Mouse (Mus musculus) midbrain, embryonic 16.5 days (tissue): Measurements from ENCODE around the gene Rgs17. TPM values are rescaled to one million over a fixed set of nuclear protein-coding genes. Genes with fewer than 3 reads are reported as not detected.
"Not testable (repeated sequence)": the region's sequence is repeated elsewhere in the genome, so short reads cannot be mapped to it uniquely, and the experiment has no call there.

Experiments used
- ATAC-seq: fragments of 200-750 bp; cut with Nextera tagmentation; 2 replicates; pipeline ENCODE4 v1.8.0; 2017; ENCODE audit warnings: moderate TSS enrichment
- H3K27ac ChIP-seq: fragments of 300-500 bp; sonication (generic); 2 replicates; pipeline ENCODE4 v1.5.1; 2014; ENCODE audit warnings: mild to moderate bottlenecking, low read length, mixed read lengths
- H3K27me3 ChIP-seq: fragments of 300-500 bp; sonication (generic); 2 replicates; pipeline ENCODE4 v1.6.1; 2014; ENCODE audit warnings: low read depth, low read length, mixed read lengths; ENCODE audit not compliant: control insufficient read depth, insufficient read depth
- H3K36me3 ChIP-seq: fragments of 300-500 bp; sonication (generic); 2 replicates; pipeline ENCODE4 v1.6.1; 2014; ENCODE audit warnings: mild to moderate bottlenecking, low read length, moderate library complexity, mixed read lengths; ENCODE audit not compliant: control insufficient read depth, insufficient read depth
- H3K4me1 ChIP-seq: fragments of 300-500 bp; sonication (generic); 2 replicates; pipeline ENCODE4 v1.6.1; 2014; ENCODE audit warnings: mild to moderate bottlenecking, low read length, mixed read lengths; ENCODE audit not compliant: control insufficient read depth, insufficient read depth
- H3K4me2 ChIP-seq: fragments of 300-500 bp; sonication (generic); 2 replicates; pipeline ENCODE4 v1.6.1; 2014; ENCODE audit warnings: mild to moderate bottlenecking, low read length, mixed read lengths
- H3K4me3 ChIP-seq: fragments of 300-500 bp; sonication (generic); 2 replicates; pipeline ENCODE4 v1.5.1; 2014; ENCODE audit warnings: low read depth, mild to moderate bottlenecking, low read length, moderate library complexity, mixed read lengths
- H3K9ac ChIP-seq: fragments of 300-500 bp; sonication (generic); 2 replicates; pipeline ENCODE4 v1.6.1; 2014; ENCODE audit warnings: low read depth, low read length, mixed read lengths
- H3K9me3 ChIP-seq: fragments of 300-500 bp; sonication (generic); replicated peaks from 2 replicates; pipeline ENCODE4 v1.6.1; 2014; ENCODE audit warnings: mild to moderate bottlenecking, low read length, mixed read lengths; ENCODE audit not compliant: control insufficient read depth, poor library complexity, severe bottlenecking
- WGBS: fragments of 180-500 bp; shearing (Covaris S2); extraction: QIAGEN DNeasy Blood & Tissue Kit; methylation state at CpG from one replicate; pipeline ENCODE4 v1.1.7; 2014; 5-methylcytosine and 5-hydroxymethylcytosine counted together
- polyA plus RNA-seq: library from polyadenylated mRNA; unstranded; fragments of >200 nt; fragmentation: Nextera tagmentation; extraction: Ambion mirVana; gene quantifications from 2 replicates; pipeline ENCODE4 v1.2.1, GENCODE M21; 2015

Rgs17 gene
- 28.4 and 35.5 TPM in 2 replicates for polyA plus RNA-seq

- WGBS = under 1% methylated on average over 16 of the region's 35 CpGs
Observed at GRCm38 (mm10) chr10:5922294-5922828, at the start of gene Rgs17. Gene Rgs17, minus strand, starts transcription at chr10:5922400.

GRCm38 (mm10) chr10:5967655-5968054, 45.5 kb upstream of the Rgs17 start:
- Histone ChIP-seq H3K4me3 (no peak overlapping the region), H3K9ac (no peak overlapping the region), H3K4me1 (no peaks in the 10 kb centered on the region), H3K36me3 (no peaks in the 10 kb centered on the region), H3K4me2 (no peak overlapping the region), H3K27me3 (no peaks in the 10 kb centered on the region), H3K27ac (no peak overlapping the region), H3K9me3 (no peaks in the 10 kb centered on the region)
- ATAC-seq = no peak
- WGBS = 85% methylated on average over 2 of the region's 2 CpGs

More at GRCm38 (mm10) chr10:5922294-5922828, at the start of gene Rgs17:
- H3K27ac ChIP-seq = peak within 1 kb of the TSS; percentile 86
- peak; percentile 95 for ATAC-seq
- no peaks in the 10 kb centered on the region for H3K36me3 ChIP-seq
- peak within 1 kb of the TSS; percentile 95 for H3K9ac ChIP-seq
- peak within 1 kb of the TSS; percentile 95 for H3K4me3 ChIP-seq
- H3K27me3 ChIP-seq = no peaks in the 10 kb centered on the region
- peak within 1 kb of the TSS; percentile 71 for H3K4me2 ChIP-seq
- H3K9me3 ChIP-seq = no peaks in the 10 kb centered on the region
- peaks cover 9% of the 10 kb centered on the region for H3K4me1 ChIP-seq

- not testable (repeated sequence) for ATAC-seq, H3K36me3 ChIP-seq, H3K27me3 ChIP-seq, H3K9ac ChIP-seq, H3K27ac ChIP-seq, H3K4me3 ChIP-seq, H3K4me2 ChIP-seq, H3K9me3 ChIP-seq, H3K4me1 ChIP-seq
Observed at GRCm38 (mm10) chr10:5953787-5954186, 31.6 kb upstream of the Rgs17 start.

GRCm38 (mm10) chr10:5924261-5924660, 2.1 kb upstream of the Rgs17 start:
- H3K4me3 ChIP-seq = no peak overlapping the region
- H3K27ac ChIP-seq = no peak overlapping the region
- no peak for ATAC-seq
- H3K27me3 ChIP-seq = no peaks in the 10 kb centered on the region
- peaks cover 9% of the 10 kb centered on the region for H3K4me1 ChIP-seq
- H3K4me2 ChIP-seq = no peak overlapping the region
- 87% methylated on average over 5 of the region's 5 CpGs for WGBS
- no peaks in the 10 kb centered on the region for H3K36me3 ChIP-seq
- no peak overlapping the region for H3K9ac ChIP-seq
- no peaks in the 10 kb centered on the region for H3K9me3 ChIP-seq

GRCm38 (mm10) chr10:5923096-5923495, 896 bp upstream of the Rgs17 start:
- WGBS = 10% methylated on average over 9 of the region's 9 CpGs
- 0 out of 2 replicates have a peak overlapping the region, but pooled peaks have one; percentile 14 for H3K27ac ChIP-seq
- ATAC-seq = no peak
- H3K4me3 ChIP-seq = no peak overlapping the region
- no peaks in the 10 kb centered on the region for H3K27me3 ChIP-seq
- H3K9ac ChIP-seq = no peak overlapping the region
- no peaks in the 10 kb centered on the region for H3K36me3 ChIP-seq
- H3K4me2 ChIP-seq = peak overlapping the region; percentile 71; the same call in 1 of the 2 replicates
- H3K9me3 ChIP-seq = no peaks in the 10 kb centered on the region
- H3K4me1 ChIP-seq = peaks cover 9% of the 10 kb centered on the region

GRCm38 (mm10) chr10:5921771-5922170, 429 bp downstream of the Rgs17 start:
- peak overlapping the region; percentile 86 for H3K27ac ChIP-seq
- H3K4me1 ChIP-seq = peaks cover 9% of the 10 kb centered on the region
- peak; percentile 50 for ATAC-seq
- under 1% methylated on average over 26 of the region's 31 CpGs for WGBS
- H3K9me3 ChIP-seq = no peaks in the 10 kb centered on the region
- H3K4me2 ChIP-seq = peak overlapping the region; percentile 71
- H3K4me3 ChIP-seq = peak overlapping the region; percentile 95
- no peaks in the 10 kb centered on the region for H3K27me3 ChIP-seq
- no peaks in the 10 kb centered on the region for H3K36me3 ChIP-seq
- H3K9ac ChIP-seq = peak overlapping the region; percentile 95

GRCm38 (mm10) chr10:5921031-5921551, 1.1 kb downstream of the Rgs17 start:
- Histone ChIP-seq H3K4me3 (peak overlapping the region; percentile 95), H3K9ac (peak overlapping the region; percentile 95), H3K36me3 (no peaks in the 10 kb centered on the region), H3K9me3 (no peaks in the 10 kb centered on the region), H3K4me1 (peaks cover 9% of the 10 kb centered on the region), H3K27ac (peak overlapping the region; percentile 86), H3K27me3 (no peaks in the 10 kb centered on the region), H3K4me2 (peak overlapping the region; percentile 71)
- under 1% methylated on average over 12 of the region's 12 CpGs for WGBS
- ATAC-seq = peak; percentile 59

GRCm38 (mm10) chr10:5904399-5904798, 17.8 kb downstream of the Rgs17 start:
- no peak overlapping the region for H3K4me2 ChIP-seq
- H3K9me3 ChIP-seq = no peaks in the 10 kb centered on the region
- peaks cover 4% of the 10 kb centered on the region; the same call in 1 of the 2 replicates for H3K4me1 ChIP-seq
- H3K4me3 ChIP-seq = no peak overlapping the region
- H3K27me3 ChIP-seq = no peaks in the 10 kb centered on the region
- H3K36me3 ChIP-seq = no peaks in the 10 kb centered on the region
- WGBS = 85% methylated on average over 1 of the region's 2 CpGs
- ATAC-seq = no peak
- no peak overlapping the region for H3K9ac ChIP-seq
- no peak overlapping the region for H3K27ac ChIP-seq

- WGBS = 80% methylated on average over 4 of the region's 4 CpGs
- H3K9ac ChIP-seq = no peak overlapping the region
Observed at GRCm38 (mm10) chr10:5901777-5902176, 20.4 kb downstream of the Rgs17 start.

More at GRCm38 (mm10) chr10:5901777-5902176, 20.4 kb downstream of the Rgs17 start:
- Histone ChIP-seq H3K4me2 (no peak overlapping the region), H3K27ac (no peak overlapping the region), H3K9me3 (no peaks in the 10 kb centered on the region), H3K4me1 (peaks cover 2% of the 10 kb centered on the region; the same call in 1 of the 2 replicates), H3K4me3 (no peak overlapping the region), H3K27me3 (no peaks in the 10 kb centered on the region), H3K36me3 (no peaks in the 10 kb centered on the region)
- no peak for ATAC-seq
